Mouse (Mus musculus): Measurements from ENCODE around the gene Gpc5.

The Gpc5 gene

DNA sequence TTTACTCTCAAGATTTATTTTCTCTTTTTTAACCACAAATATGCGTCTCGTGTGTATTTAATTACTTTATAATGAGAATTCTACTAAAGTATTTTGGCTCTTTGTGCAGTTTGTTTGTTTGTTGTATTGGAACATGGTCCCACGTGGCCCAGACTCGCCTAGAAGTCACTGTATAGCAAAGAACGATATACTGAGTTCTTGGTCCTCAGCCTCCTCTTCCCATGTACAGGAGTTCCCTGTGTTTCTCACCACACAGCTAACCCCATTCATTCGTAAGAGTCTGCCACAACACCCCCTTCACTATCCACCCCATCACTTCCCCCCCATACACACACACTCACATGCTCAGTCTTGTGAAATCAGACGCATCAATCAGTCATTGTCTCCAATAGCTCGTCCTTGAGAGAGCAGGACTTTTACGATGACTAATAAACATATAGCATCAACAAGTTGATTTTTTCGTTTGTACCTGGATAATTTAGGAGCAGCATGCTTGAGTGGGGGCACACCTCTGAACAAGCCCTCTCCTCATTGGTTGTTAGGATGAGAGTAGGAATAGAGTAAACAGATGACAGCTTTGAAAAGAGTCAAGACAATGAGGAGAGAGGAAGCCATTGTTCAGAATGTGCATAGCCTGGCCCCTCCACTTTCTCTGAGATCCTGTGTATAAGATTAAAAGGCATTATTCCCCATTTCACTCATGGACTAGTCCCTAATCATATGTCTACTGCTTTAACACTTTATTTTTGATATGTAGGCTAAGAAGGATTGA is 740.0 kb downstream of the Gpc5 start:
- no peak for DNase-seq (ENCODE audit: low spot score in 2 of 2)

GRCm38 (mm10) chr14:115843783-115844182 is 751.8 kb downstream of the Gpc5 start:
- no peak for DNase-seq (ENCODE audit: low spot score in 2 of 2)

DNA sequence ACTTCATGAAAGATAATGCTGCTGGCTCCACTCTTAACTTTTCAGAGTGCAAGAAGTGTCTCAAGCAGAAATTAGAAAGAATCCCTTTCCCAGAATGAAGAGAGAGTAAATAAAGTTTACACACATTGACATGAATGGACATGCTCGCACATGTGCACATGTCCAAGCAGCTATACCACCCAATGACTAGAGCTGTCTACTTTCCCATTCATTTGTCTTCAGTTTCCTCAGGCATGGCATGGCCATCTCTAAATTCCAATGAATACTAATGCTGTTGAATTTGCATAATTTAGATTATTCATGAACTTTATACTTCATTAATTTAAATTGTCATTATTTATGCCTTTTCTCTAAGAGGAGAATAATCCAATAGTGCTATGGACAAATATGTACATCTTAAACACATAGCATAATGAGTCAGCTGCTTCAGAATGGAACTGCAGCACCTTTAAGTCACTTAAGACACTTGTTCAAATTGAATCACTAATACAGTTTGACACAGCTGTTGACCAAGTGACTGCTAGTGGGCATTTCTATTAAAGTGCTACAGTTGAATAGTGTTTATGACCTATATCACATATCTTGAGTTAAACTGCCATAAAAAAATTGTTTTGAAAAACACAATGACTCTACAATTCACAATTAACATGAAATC is 752.9 kb downstream of the Gpc5 start:
- DNase-seq (ENCODE audit: low spot score in 2 of 2) = no peak

- DNase-seq (ENCODE audit: low spot score in 2 of 2) = no peak
Measured at GRCm38 (mm10) chr14:115869127-115869526, 777.1 kb downstream of the Gpc5 start.

DNA sequence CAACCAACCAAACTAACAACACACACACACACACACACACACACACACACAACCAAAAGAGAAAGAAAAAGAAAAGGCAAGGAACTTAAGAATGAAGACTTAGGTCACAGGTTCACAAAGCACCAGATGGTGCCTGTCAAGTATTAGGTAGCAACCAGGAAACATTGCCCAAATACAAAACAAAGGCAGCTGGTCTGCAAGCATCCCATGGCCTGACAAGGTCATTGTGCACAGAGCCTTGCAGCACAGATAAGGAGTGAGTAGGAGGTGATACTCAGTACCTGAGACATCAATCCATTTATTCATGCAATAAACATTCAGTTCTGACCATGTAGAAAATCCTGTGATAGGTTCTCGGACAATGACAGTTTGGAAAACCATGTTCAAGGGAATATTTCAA is 884.0 kb downstream of the Gpc5 start:
- no peak for DNase-seq (ENCODE audit: low spot score in 2 of 2)

DNA sequence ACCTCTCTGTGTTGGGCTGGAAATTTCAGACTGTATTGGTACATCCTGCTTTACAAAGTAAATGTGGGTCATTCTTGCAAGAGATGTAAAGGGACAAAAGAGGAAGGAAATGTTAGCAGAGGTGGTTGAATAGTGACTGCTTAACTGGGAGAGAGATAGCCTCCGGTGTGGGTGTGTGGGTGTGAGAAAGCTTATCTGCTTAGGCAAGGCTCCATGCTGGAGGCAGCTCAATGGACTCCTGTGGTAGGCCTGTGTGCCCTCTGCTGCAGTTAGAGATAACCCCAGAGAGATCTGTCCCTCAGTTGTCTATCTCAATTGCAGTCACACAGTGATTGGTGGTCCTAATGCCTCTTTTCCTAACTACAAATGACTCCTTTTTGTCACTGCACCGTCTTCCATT is 887.2 kb downstream of the Gpc5 start:
- peak in 1 of 2 experiments; percentile 3 for DNase-seq (ENCODE audit: low spot score in 2 of 2)

- no peak for DNase-seq (ENCODE audit: low spot score in 2 of 2)
Measured at GRCm38 (mm10) chr14:115990764-115991163, 898.7 kb downstream of the Gpc5 start.

- DNase-seq (ENCODE audit: low spot score in 2 of 2) = no peak
Measured at GRCm38 (mm10) chr14:115993520-115994106, 901.6 kb downstream of the Gpc5 start.

DNA sequence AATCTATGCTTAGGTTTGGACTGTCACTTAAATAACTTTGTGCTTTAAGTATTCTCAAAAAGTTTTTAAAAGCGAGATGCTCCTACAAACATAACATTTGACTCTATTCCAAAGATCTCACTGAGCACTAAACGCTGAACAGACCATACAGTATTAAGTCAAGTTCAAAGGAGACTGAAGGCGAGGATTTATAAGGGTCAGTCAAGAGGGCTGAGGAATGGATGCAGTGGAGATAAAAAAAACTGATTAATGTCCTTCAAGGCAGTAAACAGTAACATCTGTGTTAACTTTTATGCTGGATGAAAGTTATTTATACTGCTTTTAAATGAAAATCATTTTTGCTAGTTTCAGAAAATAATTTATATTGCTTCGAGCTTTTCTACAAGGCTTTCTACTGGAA is 906.9 kb downstream of the Gpc5 start:
- DNase-seq (ENCODE audit: low spot score in 2 of 2) = no peak

- no peak for DNase-seq (ENCODE audit: low spot score in 2 of 2)
Measured at GRCm38 (mm10) chr14:116087010-116087409, 995.0 kb downstream of the Gpc5 start.

GRCm38 (mm10) chr14:116127943-116128342 is 1035.9 kb downstream of the Gpc5 start:
- DNase-seq (ENCODE audit: low spot score in 2 of 2) = no peak

- no peak for DNase-seq (ENCODE audit: low spot score in 2 of 2)
Measured at GRCm38 (mm10) chr14:116137330-116137729, 1045.3 kb downstream of the Gpc5 start.

DNA sequence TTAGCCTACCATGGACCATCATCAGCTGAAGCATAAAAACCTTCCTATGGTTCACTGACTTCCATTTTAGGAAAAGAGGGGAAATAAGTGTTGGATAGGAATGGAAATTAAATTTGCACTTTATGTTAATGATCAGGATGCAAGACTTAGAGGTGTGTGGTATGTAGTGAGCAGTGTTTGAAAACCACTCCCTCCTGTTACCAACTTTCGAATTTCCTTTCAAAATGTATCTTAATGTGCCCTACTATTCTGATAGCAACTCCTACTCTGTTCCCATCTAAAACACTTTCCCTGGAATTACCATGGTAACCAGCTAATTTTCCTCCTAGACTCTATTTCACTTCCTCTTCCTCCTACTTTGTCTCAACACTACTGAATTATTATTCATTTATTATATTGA is 1045.8 kb downstream of the Gpc5 start:
- no peak for DNase-seq (ENCODE audit: low spot score in 2 of 2)

GRCm38 (mm10) chr14:116162586-116162985 is 1070.6 kb downstream of the Gpc5 start:
- no peak for DNase-seq (ENCODE audit: low spot score in 2 of 2)

DNA sequence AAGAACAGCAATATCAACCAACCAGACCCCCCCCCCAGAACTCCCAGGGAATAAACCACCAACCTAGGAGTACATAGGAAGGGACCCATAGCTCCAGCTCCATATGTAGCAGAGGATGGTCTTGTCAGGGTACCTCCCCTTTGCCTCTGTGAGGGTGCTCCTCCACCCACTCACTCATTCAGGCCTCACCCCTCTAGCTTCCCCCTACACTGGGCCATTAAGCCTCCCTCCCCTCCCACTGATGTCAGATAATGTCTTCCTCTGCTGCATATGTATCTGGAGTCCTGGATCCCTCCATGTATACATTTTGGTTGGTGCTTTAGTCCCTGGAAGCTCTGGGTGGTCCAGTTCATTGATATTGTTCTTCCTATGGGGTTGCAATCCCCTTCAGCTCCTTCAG is 1075.4 kb downstream of the Gpc5 start:
- no peak for DNase-seq (ENCODE audit: low spot score in 2 of 2)

DNA sequence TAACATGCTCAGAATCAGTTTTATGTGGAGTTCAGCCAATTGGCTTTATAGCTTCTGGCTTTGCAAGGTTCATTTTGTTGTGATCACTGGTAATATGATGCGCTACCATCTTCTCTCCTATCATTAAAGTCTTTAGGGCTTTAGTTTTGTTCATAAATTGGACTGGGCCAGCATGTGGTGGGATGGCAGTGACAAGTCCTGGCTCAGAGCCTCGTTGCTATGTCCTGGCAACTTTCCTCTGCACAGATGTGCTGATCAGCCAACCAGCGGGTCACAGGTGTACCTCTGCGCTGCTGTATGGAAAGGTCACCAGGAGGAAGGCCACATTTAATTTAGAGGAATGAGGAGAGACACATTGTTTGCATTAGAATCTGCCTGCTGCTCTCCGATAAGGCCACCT is 1077.1 kb downstream of the Gpc5 start:
- no peak for DNase-seq (ENCODE audit: low spot score in 2 of 2)

GRCm38 (mm10) chr14:116186981-116187380 is 1095.0 kb downstream of the Gpc5 start:
- no peak for DNase-seq (ENCODE audit: low spot score in 2 of 2)

DNA sequence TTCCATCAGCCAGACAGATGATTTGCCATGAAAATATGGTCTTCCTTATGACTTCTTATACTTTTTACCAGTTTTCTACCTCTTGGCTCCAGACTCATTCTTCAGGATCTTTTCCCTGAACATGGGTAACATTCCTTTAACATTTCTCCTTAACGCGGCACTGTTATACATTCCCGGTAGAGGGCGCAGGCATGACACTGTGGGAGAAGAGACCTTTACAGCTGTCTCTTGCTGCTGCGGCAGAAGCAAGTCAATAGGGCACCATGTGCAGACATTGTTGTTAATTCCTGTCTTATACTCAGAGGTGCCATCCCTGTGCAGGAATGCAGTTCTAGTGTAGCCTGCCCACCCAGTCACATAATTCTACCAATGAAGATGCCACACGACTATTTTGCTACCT is 1115.0 kb downstream of the Gpc5 start:
- DNase-seq (ENCODE audit: low spot score in 2 of 2) = no peak

DNA sequence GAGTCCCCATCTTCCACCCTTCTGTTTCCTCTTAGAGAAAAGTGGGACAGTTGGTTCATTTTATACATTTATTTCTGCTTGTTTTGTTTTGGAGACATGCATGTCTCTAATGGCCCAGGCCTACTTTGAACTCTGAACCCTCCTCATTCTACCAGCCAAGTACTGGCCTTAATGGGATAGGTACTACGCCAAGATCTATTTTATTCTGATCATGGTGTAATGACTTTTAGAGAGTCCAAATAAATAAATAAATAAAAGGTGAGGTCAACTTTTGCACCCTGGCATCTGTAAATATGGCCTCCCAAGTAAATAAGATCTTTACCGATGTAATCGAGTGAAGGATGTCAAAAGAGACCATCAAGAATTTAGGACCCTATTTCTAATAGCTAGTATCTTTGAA is 1116.6 kb downstream of the Gpc5 start:
- DNase-seq (ENCODE audit: low spot score in 2 of 2) = no peak

GRCm38 (mm10) chr14:116209045-116209444 is 1117.0 kb downstream of the Gpc5 start:
- no peak for DNase-seq (ENCODE audit: low spot score in 2 of 2)

DNA sequence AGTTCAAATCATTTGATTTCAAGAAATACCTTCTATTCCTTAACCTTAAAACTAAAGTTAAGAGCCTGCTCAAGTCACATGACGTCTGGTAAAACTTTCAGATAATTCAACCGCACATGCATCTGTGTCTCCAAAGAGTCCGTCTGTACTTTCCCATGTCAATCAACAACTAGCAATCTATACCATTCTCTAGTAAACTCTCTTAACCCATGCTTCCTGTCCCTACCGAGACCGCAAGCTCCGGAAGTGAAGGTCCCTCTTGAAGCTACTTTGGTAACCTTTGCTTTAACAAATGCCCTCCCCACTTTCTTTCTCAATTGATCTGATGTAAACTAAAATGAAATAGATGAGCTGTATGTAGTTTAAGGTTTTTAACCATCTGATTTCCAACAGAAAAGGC is 1118.3 kb downstream of the Gpc5 start:
- no peak for DNase-seq (ENCODE audit: low spot score in 2 of 2)

DNA sequence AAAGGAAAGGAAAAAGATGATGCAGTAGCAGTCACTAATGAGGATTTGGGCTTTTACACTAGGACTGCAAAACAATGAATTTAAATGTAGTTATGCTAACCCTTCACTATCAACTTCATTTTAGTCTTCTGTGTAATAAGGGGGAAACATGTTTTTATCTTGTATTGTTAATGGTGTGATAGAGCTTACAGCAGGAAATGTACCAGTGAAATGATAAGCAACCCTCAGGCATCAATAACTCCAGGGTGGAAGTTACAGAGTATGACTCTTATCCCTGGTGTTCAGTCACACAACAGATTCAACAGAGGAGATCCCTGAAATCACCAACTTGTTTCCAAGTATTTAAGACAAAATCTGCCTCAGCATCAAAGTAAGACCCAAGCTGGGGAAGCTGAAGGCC is 1120.0 kb downstream of the Gpc5 start:
- no peak for DNase-seq (ENCODE audit: low spot score in 2 of 2)

DNA sequence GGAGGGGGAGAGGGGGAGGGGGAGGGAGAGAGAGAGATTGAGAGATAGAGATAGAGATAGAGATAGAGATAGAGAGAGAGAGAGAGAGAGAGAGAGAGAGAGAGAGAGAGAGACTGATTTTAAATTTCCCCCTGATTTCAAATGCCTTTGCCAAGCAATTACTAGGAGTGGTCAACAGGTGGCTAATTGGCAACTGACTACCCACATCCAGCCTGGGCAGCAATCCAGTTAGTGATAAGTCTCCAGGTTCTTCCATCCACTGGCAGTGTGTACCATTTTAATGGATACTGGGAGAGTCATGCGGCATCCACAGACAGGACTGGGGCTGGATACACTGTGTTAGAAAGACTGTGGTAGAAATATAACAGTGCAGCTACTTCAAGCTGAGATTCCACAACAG is 1166.1 kb downstream of the Gpc5 start:
- DNase-seq (ENCODE audit: low spot score in 2 of 2) = no peak

Measured in spleen, postnatal 36 days (tissue).